Mouse (Mus musculus) kidney, adult 9 months (tissue): ENCODE data around the gene Mgat5b.

Source experiments
- DNase-seq: peaks from one replicate; pipeline ENCODE4 v3.0.0; 2022

The Mgat5b gene

GRCm38 (mm10) chr11:116919186-116920020 lies 740 bp downstream of the Mgat5b start:
- no peak for DNase-seq

- DNase-seq = no peak
Measured at GRCm38 (mm10) chr11:116920746-116921145, 2.1 kb downstream of the Mgat5b start.

GRCm38 (mm10) chr11:116922058-116922457 lies 3.4 kb downstream of the Mgat5b start:
- no peak for DNase-seq

GRCm38 (mm10) chr11:116928031-116928430 lies 9.4 kb downstream of the Mgat5b start:
- no peak for DNase-seq

- no peak for DNase-seq
Measured at GRCm38 (mm10) chr11:116934862-116935261, 16.2 kb downstream of the Mgat5b start.

GRCm38 (mm10) chr11:116935354-116935753 lies 16.7 kb downstream of the Mgat5b start:
- DNase-seq = no peak

GRCm38 (mm10) chr11:116935917-116936316 lies 17.3 kb downstream of the Mgat5b start:
- DNase-seq = no peak

GRCm38 (mm10) chr11:116937141-116937540 lies 18.5 kb downstream of the Mgat5b start:
- no peak for DNase-seq

GRCm38 (mm10) chr11:116940088-116940855 lies 21.6 kb downstream of the Mgat5b start:
- no peak for DNase-seq

- DNase-seq = no peak
Measured at GRCm38 (mm10) chr11:116944346-116944745, 25.7 kb downstream of the Mgat5b start.

- no peak for DNase-seq
Measured at GRCm38 (mm10) chr11:116949832-116950231, 31.2 kb downstream of the Mgat5b start.

- no peak for DNase-seq
Measured at GRCm38 (mm10) chr11:116951429-116951828, 32.8 kb downstream of the Mgat5b start.

- DNase-seq = no peak
Measured at GRCm38 (mm10) chr11:116954231-116955118, 35.8 kb downstream of the Mgat5b start.

- DNase-seq = no peak
Measured at GRCm38 (mm10) chr11:116958601-116959000, 39.9 kb downstream of the Mgat5b start.

GRCm38 (mm10) chr11:116965061-116965460 lies 46.4 kb downstream of the Mgat5b start:
- no peak for DNase-seq

- no peak for DNase-seq
Measured at GRCm38 (mm10) chr11:116965961-116966360, 47.3 kb downstream of the Mgat5b start.

- no peak for DNase-seq
Measured at GRCm38 (mm10) chr11:116968586-116968985, 49.9 kb downstream of the Mgat5b start.

GRCm38 (mm10) chr11:116969498-116969897 lies 50.8 kb downstream of the Mgat5b start:
- no peak for DNase-seq

GRCm38 (mm10) chr11:116970847-116971246 lies 52.2 kb downstream of the Mgat5b start:
- DNase-seq = no peak

- DNase-seq = no peak
Measured at GRCm38 (mm10) chr11:116972828-116973227, 54.2 kb downstream of the Mgat5b start.

GRCm38 (mm10) chr11:116973508-116973907 lies 54.8 kb downstream of the Mgat5b start:
- no peak for DNase-seq

- no peak for DNase-seq
Measured at GRCm38 (mm10) chr11:116974341-116974740, 55.7 kb downstream of the Mgat5b start.

- peak; percentile 13 for DNase-seq
Measured at GRCm38 (mm10) chr11:116980313-116980712, 61.6 kb downstream of the Mgat5b start.
